Mouse (Mus musculus) macrophage (primary cell): ENCODE results near the gene Scnn1a. TPM values are rescaled to one million over a fixed set of nuclear protein-coding genes. Genes with fewer than 3 reads are reported as not detected.
A peak's percentile ranks its signal among the peaks of the same experiment; 100 is the strongest.

ENCODE experiments used
- H3K27ac ChIP-seq: fragments of 350-480 bp; formaldehyde crosslinking; 2 replicates; pipeline ENCODE4 v1.9.0; 2021
- H3K36me3 ChIP-seq: fragments of 350-480 bp; formaldehyde crosslinking; 2 replicates; pipeline ENCODE4 v1.9.0; 2021; ENCODE audit errors: inconsistent target
- H3K4me3 ChIP-seq: fragments of 350-480 bp; formaldehyde crosslinking; 2 replicates; pipeline ENCODE4 v1.9.0; 2021; ENCODE audit errors: inconsistent target
- H3K79me2 ChIP-seq: fragments of 350-480 bp; formaldehyde crosslinking; 2 replicates; pipeline ENCODE4 v1.9.0; 2021; ENCODE audit errors: inconsistent target
- WGBS: methylation state at CpG from one replicate; pipeline ENCODE4 v1.1.7; 2026; ENCODE audit warnings: inconsistent platforms; ENCODE audit not compliant: missing documents; 5-methylcytosine and 5-hydroxymethylcytosine counted together
- polyA plus RNA-seq: library from polyadenylated mRNA; stranded (reverse); fragments of 250-400 nt; gene quantifications from 3 replicates; pipeline ENCODE4 v1.2.4, GENCODE M21; 2018; ENCODE audit warnings: inconsistent platforms

Gene Scnn1a
- polyA plus RNA-seq, 1 experiment from 2014 or later = 1.8 TPM

- no peak overlapping the region for H3K27ac ChIP-seq
- 19% methylated on average over 3 of the region's 3 CpGs for WGBS
- no peaks in the 10 kb centered on the region for H3K36me3 ChIP-seq
- no peaks in the 10 kb centered on the region for H3K79me2 ChIP-seq
- H3K4me3 ChIP-seq = no peak overlapping the region
These were observed 21.7 kb downstream of the Scnn1a start for GRCm38 (mm10) chr6:125342198-125342597.

GRCm38 (mm10) chr6:125344084-125344483 is 23.6 kb downstream of the Scnn1a start:
- no peaks in the 10 kb centered on the region for H3K79me2 ChIP-seq

GRCm38 (mm10) chr6:125344866-125345265 is 24.4 kb downstream of the Scnn1a start:
- WGBS = 65% methylated on average over 4 of the region's 4 CpGs
- Histone ChIP-seq H3K79me2 (peaks cover 6% of the 10 kb centered on the region), H3K27ac (peak overlapping the region; percentile 38), H3K36me3 (no peaks in the 10 kb centered on the region), H3K4me3 (no peak overlapping the region)

More at GRCm38 (mm10) chr6:125344084-125344483, 23.6 kb downstream of the Scnn1a start:
- H3K36me3 ChIP-seq = no peaks in the 10 kb centered on the region
- H3K27ac ChIP-seq = no peak overlapping the region
- 94% methylated on average over 8 of the region's 8 CpGs for WGBS
- no peak overlapping the region for H3K4me3 ChIP-seq

GRCm38 (mm10) chr6:125345625-125346024 is 25.2 kb downstream of the Scnn1a start:
- peak overlapping the region; percentile 38 for H3K27ac ChIP-seq
- H3K79me2 ChIP-seq = peaks cover 14% of the 10 kb centered on the region
- H3K4me3 ChIP-seq = no peak overlapping the region
- WGBS = 27% methylated on average over 1 of the region's 1 CpGs
- no peaks in the 10 kb centered on the region for H3K36me3 ChIP-seq

GRCm38 (mm10) chr6:125346029-125346428 is 25.6 kb downstream of the Scnn1a start:
- peak overlapping the region; percentile 5; the same call in 1 of the 2 replicates for H3K27ac ChIP-seq
- peaks cover 18% of the 10 kb centered on the region for H3K79me2 ChIP-seq
- 92% methylated on average over 2 of the region's 2 CpGs for WGBS
- no peaks in the 10 kb centered on the region for H3K36me3 ChIP-seq
- no peak overlapping the region for H3K4me3 ChIP-seq

- peak within 1 kb of the TSS; percentile 98 for H3K27ac ChIP-seq
- peaks cover 47% of the 10 kb centered on the region for H3K79me2 ChIP-seq
- H3K4me3 ChIP-seq = peak within 1 kb of the TSS; percentile 98
- 20% methylated on average over 22 of the region's 22 CpGs for WGBS
- H3K36me3 ChIP-seq = no peaks in the 10 kb centered on the region
These were observed 28.5 kb downstream of the Scnn1a start, which contains the start of gene Tnfrsf1a for GRCm38 (mm10) chr6:125348721-125349574. Gene Tnfrsf1a, plus strand, starts transcription at chr6:125349362.

- Histone ChIP-seq H3K4me3 (peak overlapping the region; percentile 98), H3K36me3 (no peaks in the 10 kb centered on the region), H3K79me2 (peaks cover 55% of the 10 kb centered on the region), H3K27ac (peak overlapping the region; percentile 98)
- under 1% methylated on average over 26 of the region's 27 CpGs for WGBS
These were observed 29.2 kb downstream of the Scnn1a start for GRCm38 (mm10) chr6:125349575-125350230.

- WGBS = under 1% methylated on average over 19 of the region's 20 CpGs
- Histone ChIP-seq H3K4me3 (peak overlapping the region; percentile 98), H3K27ac (peak overlapping the region; percentile 98), H3K79me2 (peaks cover 62% of the 10 kb centered on the region), H3K36me3 (no peaks in the 10 kb centered on the region)
These were observed 30.0 kb downstream of the Scnn1a start for GRCm38 (mm10) chr6:125350231-125350994.

GRCm38 (mm10) chr6:125350995-125351324 is 30.5 kb downstream of the Scnn1a start:
- Histone ChIP-seq H3K27ac (peak overlapping the region; percentile 98), H3K4me3 (peak overlapping the region; percentile 98), H3K79me2 (peaks cover 67% of the 10 kb centered on the region), H3K36me3 (no peaks in the 10 kb centered on the region)
- WGBS = 44% methylated on average over 2 of the region's 2 CpGs

- Histone ChIP-seq H3K79me2 (peaks cover 73% of the 10 kb centered on the region), H3K4me3 (peak overlapping the region; percentile 98), H3K27ac (peak overlapping the region; percentile 98), H3K36me3 (no peaks in the 10 kb centered on the region)
- WGBS = 12% methylated on average over 8 of the region's 8 CpGs
These were observed 31.0 kb downstream of the Scnn1a start for GRCm38 (mm10) chr6:125351368-125352045.

GRCm38 (mm10) chr6:125352046-125352384 is 31.6 kb downstream of the Scnn1a start:
- Histone ChIP-seq H3K4me3 (peak overlapping the region; percentile 98), H3K79me2 (peaks cover 78% of the 10 kb centered on the region), H3K27ac (peak overlapping the region; percentile 98), H3K36me3 (peaks cover under 1% of the 10 kb centered on the region; the same call in 1 of the 2 replicates)
- 10% methylated on average over 5 of the region's 5 CpGs for WGBS

- H3K4me3 ChIP-seq = peak overlapping the region; percentile 2; the same call in 1 of the 2 replicates
- WGBS = 31% methylated on average over 4 of the region's 4 CpGs
- peaks cover 8% of the 10 kb centered on the region for H3K36me3 ChIP-seq
- H3K79me2 ChIP-seq = peaks cover 86% of the 10 kb centered on the region
- peak overlapping the region; percentile 98 for H3K27ac ChIP-seq
These were observed 32.4 kb downstream of the Scnn1a start for GRCm38 (mm10) chr6:125352811-125353210.

- Histone ChIP-seq H3K36me3 (peaks cover 13% of the 10 kb centered on the region), H3K27ac (peak overlapping the region; percentile 98), H3K4me3 (peak overlapping the region; percentile 2; the same call in 1 of the 2 replicates), H3K79me2 (peaks cover 90% of the 10 kb centered on the region)
- WGBS = 32% methylated on average over 11 of the region's 11 CpGs
These were observed 32.8 kb downstream of the Scnn1a start for GRCm38 (mm10) chr6:125353221-125353620.

GRCm38 (mm10) chr6:125353655-125354054 is 33.2 kb downstream of the Scnn1a start:
- peak overlapping the region; percentile 98 for H3K27ac ChIP-seq
- peaks cover 17% of the 10 kb centered on the region for H3K36me3 ChIP-seq
- 14% methylated on average over 4 of the region's 4 CpGs for WGBS
- peaks cover 94% of the 10 kb centered on the region for H3K79me2 ChIP-seq
- peak overlapping the region; percentile 2; the same call in 1 of the 2 replicates for H3K4me3 ChIP-seq
